In genomic region chr7:116715234-116716046, GRCm38 (mm10) we compare ENCODE assay signal across 13 mouse cellular contexts.
DNase-seq lines count a peak whose midpoint lies in the region; ATAC-seq lines count a peak whose summit lies in the region.
"Had no signal": no experiment of that assay in that cellular context is flagged by ENCODE, and none has a peak within 500 bp of the region (broad histone marks: within the 10 kb centered on the region; RNA-seq: fewer than 3 reads in every experiment).

No protein-coding gene starts in this region.

- H3K9ac ChIP-seq in embryonic facial prominence, embryonic 14.5 days (ENCODE audit: low read depth, low read length) = no peak overlapping the region
- no peak overlapping the region for H3K9ac ChIP-seq in heart, embryonic 16.5 days (ENCODE audit: low read length)
- no peak overlapping the region for H3K9ac ChIP-seq in kidney, embryonic 16.5 days (replicated peaks; ENCODE audit: low read length)
- no peak overlapping the region for H3K9ac ChIP-seq in hindbrain, embryonic 12.5 days
- H3K9ac ChIP-seq: intestine, embryonic 15.5 days; midbrain, embryonic 15.5 days had no signal

- no peak overlapping the region for H3K4me3 ChIP-seq in embryonic facial prominence, embryonic 14.5 days (ENCODE audit: low read depth, low read length)
- no peak overlapping the region for H3K4me3 ChIP-seq in embryonic facial prominence, embryonic 10.5 days
- H3K4me3 ChIP-seq in heart, embryonic 16.5 days (ENCODE audit: low read length) = no peak overlapping the region
- no peak overlapping the region for H3K4me3 ChIP-seq in kidney, embryonic 16.5 days (ENCODE audit: low read length)
- H3K4me3 ChIP-seq in hindbrain, embryonic 12.5 days = no peak overlapping the region
- H3K4me3 ChIP-seq: intestine, embryonic 15.5 days; midbrain, embryonic 15.5 days had no signal

- DNase-seq in embryonic facial prominence, embryonic 14.5 days (ENCODE audit: low spot score) = peak; percentile 29
- no peak for DNase-seq in embryonic facial prominence, embryonic 10.5 days (ENCODE audit: low spot score)
- no peak for DNase-seq in right cerebral cortex, adult 18-20 months
- no peak for DNase-seq in c-Kit-positive CD71-positive TER-119-positive erythroid progenitor cells, embryonic 14.5 days (ENCODE audit: low spot score)
- DNase-seq: liver; lung, postnatal 10 days; right cerebral cortex, postnatal 4 days had no signal

- H3K27me3 ChIP-seq in embryonic facial prominence, embryonic 14.5 days (replicated peaks; ENCODE audit: control insufficient read depth, insufficient read depth, low read length) = no peaks in the 10 kb centered on the region
- no peaks in the 10 kb centered on the region for H3K27me3 ChIP-seq in embryonic facial prominence, embryonic 10.5 days (replicated peaks; ENCODE audit: low read depth, poor library complexity, severe bottlenecking)
- H3K27me3 ChIP-seq in heart, embryonic 16.5 days (ENCODE audit: control insufficient read depth, insufficient read depth, low read length) = no peaks in the 10 kb centered on the region
- no peaks in the 10 kb centered on the region for H3K27me3 ChIP-seq in kidney, embryonic 16.5 days (ENCODE audit: insufficient read depth, low read length)
- no peaks in the 10 kb centered on the region for H3K27me3 ChIP-seq in hindbrain, embryonic 12.5 days
- H3K27me3 ChIP-seq: intestine, embryonic 15.5 days; midbrain, embryonic 15.5 days had no signal

- 44% methylated on average over 10 of the region's 10 CpGs for WGBS in embryonic facial prominence, embryonic 14.5 days
- 66% methylated on average over 10 of the region's 10 CpGs for WGBS in embryonic facial prominence, embryonic 10.5 days
- WGBS in heart, embryonic 16.5 days = 40% methylated on average over 10 of the region's 10 CpGs
- 51% methylated on average over 10 of the region's 10 CpGs for WGBS in kidney, embryonic 16.5 days
- WGBS in hindbrain, embryonic 12.5 days = 71% methylated on average over 10 of the region's 10 CpGs

- no peaks in the 10 kb centered on the region for H3K36me3 ChIP-seq in embryonic facial prominence, embryonic 14.5 days (ENCODE audit: control insufficient read depth, insufficient read depth, low read length)
- no peaks in the 10 kb centered on the region for H3K36me3 ChIP-seq in embryonic facial prominence, embryonic 10.5 days (replicated peaks)
- H3K36me3 ChIP-seq in heart, embryonic 16.5 days (ENCODE audit: control insufficient read depth, insufficient read depth) = no peaks in the 10 kb centered on the region
- no peaks in the 10 kb centered on the region for H3K36me3 ChIP-seq in kidney, embryonic 16.5 days (ENCODE audit: insufficient read depth, low read length)
- no peaks in the 10 kb centered on the region for H3K36me3 ChIP-seq in hindbrain, embryonic 12.5 days
- H3K36me3 ChIP-seq: intestine, embryonic 15.5 days; midbrain, embryonic 15.5 days had no signal

- no peak overlapping the region for H3K4me2 ChIP-seq in embryonic facial prominence, embryonic 14.5 days (ENCODE audit: low read depth, low read length)
- no peak overlapping the region for H3K4me2 ChIP-seq in heart, embryonic 16.5 days (ENCODE audit: low read depth, low read length)
- no peak overlapping the region for H3K4me2 ChIP-seq in kidney, embryonic 16.5 days (replicated peaks; ENCODE audit: low read depth, low read length)
- H3K4me2 ChIP-seq in hindbrain, embryonic 12.5 days (replicated peaks) = no peak overlapping the region
- H3K4me2 ChIP-seq: intestine, embryonic 15.5 days; midbrain, embryonic 15.5 days had no signal

- no peaks in the 10 kb centered on the region for H3K4me1 ChIP-seq in embryonic facial prominence, embryonic 14.5 days (ENCODE audit: control insufficient read depth, insufficient read depth, low read length)
- no peaks in the 10 kb centered on the region for H3K4me1 ChIP-seq in embryonic facial prominence, embryonic 10.5 days
- 0 out of 2 replicates have a peak, but pooled peaks cover 4% of the 10 kb centered on the region for H3K4me1 ChIP-seq in heart, embryonic 16.5 days (ENCODE audit: control insufficient read depth, insufficient read depth, low read length)
- no peaks in the 10 kb centered on the region for H3K4me1 ChIP-seq in kidney, embryonic 16.5 days (ENCODE audit: insufficient read depth, low read length)
- no peaks in the 10 kb centered on the region for H3K4me1 ChIP-seq in hindbrain, embryonic 12.5 days
- H3K4me1 ChIP-seq: intestine, embryonic 15.5 days; midbrain, embryonic 15.5 days had no signal

- no peak for ATAC-seq in embryonic facial prominence, embryonic 14.5 days (ENCODE audit: low read depth)
- ATAC-seq in CD4-positive, CD25-positive, alpha-beta regulatory T cell, adult 4 months = peak; percentile 70
- ATAC-seq in heart, embryonic 16.5 days (replicated peaks; ENCODE audit: extremely low read depth, insufficient read depth, low FRiP score) = peak; percentile 52; the same call in 1 of the 2 replicates
- peak; percentile 64; the same call in 1 of the 2 replicates for ATAC-seq in kidney, embryonic 16.5 days (ENCODE audit: low FRiP score, low TSS enrichment)
- ATAC-seq in hindbrain, embryonic 12.5 days (ENCODE audit: low FRiP score) = no peak
- ATAC-seq: intestine, embryonic 15.5 days; midbrain, embryonic 15.5 days had no signal

- no peak overlapping the region for H3K27ac ChIP-seq in embryonic facial prominence, embryonic 14.5 days (replicated peaks; ENCODE audit: low read depth, low read length)
- H3K27ac ChIP-seq in embryonic facial prominence, embryonic 10.5 days (replicated peaks) = no peak overlapping the region
- peak overlapping the region; percentile 54 for H3K27ac ChIP-seq in heart, embryonic 16.5 days (ENCODE audit: low read length)
- peak overlapping the region; percentile 4; the same call in 1 of the 2 replicates for H3K27ac ChIP-seq in kidney, embryonic 16.5 days (ENCODE audit: low read length)
- H3K27ac ChIP-seq in hindbrain, embryonic 12.5 days = no peak overlapping the region
- H3K27ac ChIP-seq: intestine, embryonic 15.5 days; midbrain, embryonic 15.5 days had no signal

- H3K9me3 ChIP-seq in embryonic facial prominence, embryonic 14.5 days (ENCODE audit: control insufficient read depth, low read length) = no peaks in the 10 kb centered on the region
- H3K9me3 ChIP-seq in embryonic facial prominence, embryonic 10.5 days = no peaks in the 10 kb centered on the region
- H3K9me3 ChIP-seq in heart, embryonic 16.5 days (replicated peaks; ENCODE audit: control insufficient read depth, low read length) = no peaks in the 10 kb centered on the region
- no peaks in the 10 kb centered on the region for H3K9me3 ChIP-seq in kidney, embryonic 16.5 days (ENCODE audit: low read length)
- no peaks in the 10 kb centered on the region for H3K9me3 ChIP-seq in hindbrain, embryonic 12.5 days (replicated peaks)
- H3K9me3 ChIP-seq: intestine, embryonic 15.5 days; midbrain, embryonic 15.5 days had no signal

Comparison
In these comparisons a context has a peak if more than half of its experiments do, and no peak if none do; other contexts are left out.
1. ATAC-seq: peak in CD4-positive, CD25-positive, alpha-beta regulatory T cell, adult 4 months (single experiment), heart, embryonic 16.5 days (single experiment) and kidney, embryonic 16.5 days (single experiment); none in embryonic facial prominence, embryonic 14.5 days (single experiment) and hindbrain, embryonic 12.5 days (single experiment).
2. H3K27ac ChIP-seq: peak in heart, embryonic 16.5 days (single experiment) and kidney, embryonic 16.5 days (single experiment); none in embryonic facial prominence, embryonic 14.5 days (single experiment), embryonic facial prominence, embryonic 10.5 days (single experiment) and hindbrain, embryonic 12.5 days (single experiment).